Mouse (Mus musculus) thymus, adult 2 months (tissue): ENCODE results near the gene Nus1. TPM values are rescaled to one million over a fixed set of nuclear protein-coding genes. Genes with fewer than 3 reads are reported as not detected.
A peak's percentile ranks its signal among the peaks of the same experiment; 100 is the strongest.

ENCODE experiments used
- DNase-seq: peaks from one replicate; pipeline ENCODE4 v3.0.0; 2021
- H3K27ac ChIP-seq: fragments of 200-500 bp; 2 replicates; pipeline ENCODE4 v1.5.1; 2012; ENCODE audit warnings: low read length, control low read depth; ENCODE audit not compliant: control insufficient read depth, insufficient read depth
- H3K27me3 ChIP-seq: fragments of 200-500 bp; 2 replicates; pipeline ENCODE4 v1.6.1; 2012; ENCODE audit warnings: mild to moderate bottlenecking, low read length, moderate library complexity, mixed read lengths; ENCODE audit not compliant: control insufficient read depth, insufficient read depth
- H3K36me3 ChIP-seq: fragments of 200-500 bp; 2 replicates; pipeline ENCODE4 v1.6.1; 2012; ENCODE audit warnings: mild to moderate bottlenecking, low read length, moderate library complexity; ENCODE audit not compliant: control insufficient read depth, insufficient read depth
- H3K4me1 ChIP-seq: fragments of 200-500 bp; replicated peaks from 2 replicates; pipeline ENCODE4 v1.6.1; 2012; ENCODE audit warnings: low read length; ENCODE audit not compliant: control insufficient read depth, insufficient read depth
- H3K4me3 ChIP-seq: fragments of 200-500 bp; 2 replicates; pipeline ENCODE4 v1.5.1; 2012; ENCODE audit warnings: mild to moderate bottlenecking, low read length, control low read depth, moderate library complexity; ENCODE audit not compliant: control insufficient read depth, insufficient read depth
- CTCF ChIP-seq: fragments of 200-500 bp; IDR thresholded peaks from 2 replicates; pipeline ENCODE4 v1.5.1; 2012; ENCODE audit warnings: mild to moderate bottlenecking, control low read depth, low read length, moderate library complexity, borderline replicate concordance; ENCODE audit not compliant: control insufficient read depth, poor library complexity, insufficient read depth; ENCODE audit errors: extremely low read depth
- POLR2A ChIP-seq: fragments of 200-500 bp; IDR thresholded peaks from 2 replicates; pipeline ENCODE4 v1.6.1; 2012; ENCODE audit warnings: mild to moderate bottlenecking, low read length, control low read depth, moderate library complexity; ENCODE audit not compliant: control insufficient read depth, poor library complexity, insufficient read depth; ENCODE audit errors: extremely low read depth
- WGBS: fragments of 180-500 bp; shearing (Covaris S2); methylation state at CpG from one replicate; pipeline ENCODE4 v1.1.7; 2018; 5-methylcytosine and 5-hydroxymethylcytosine counted together
- polyA plus RNA-seq: library from polyadenylated mRNA; depleted of rRNA; stranded (reverse); fragments of >200 nt; gene quantifications from 2 replicates; pipeline ENCODE4 v1.2.3, GENCODE M21; 2012

Gene Nus1
- polyA plus RNA-seq, 1 experiment = 11.5 TPM

GRCm38 (mm10) chr10:52407526-52407925, 9.8 kb upstream of the Nus1 start:
- Histone ChIP-seq H3K36me3 (no peaks in the 10 kb centered on the region), H3K4me3 (no peak overlapping the region), H3K4me1 (no peaks in the 10 kb centered on the region), H3K27me3 (no peaks in the 10 kb centered on the region), H3K27ac (no peak overlapping the region)
- DNase-seq = no peak
- WGBS = 95% methylated on average over 2 of the region's 2 CpGs
- TF ChIP-seq CTCF = no peak
- no peak for TF ChIP-seq POLR2A

GRCm38 (mm10) chr10:52415020-52415419, 2.3 kb upstream of the Nus1 start:
- TF ChIP-seq CTCF = no peak
- no peak for TF ChIP-seq POLR2A
- no peak overlapping the region for H3K4me3 ChIP-seq
- no peak for DNase-seq
- peaks cover 5% of the 10 kb centered on the region; the same call in 1 of the 2 replicates for H3K4me1 ChIP-seq
- no peaks in the 10 kb centered on the region for H3K36me3 ChIP-seq
- H3K27me3 ChIP-seq = no peaks in the 10 kb centered on the region
- no peak overlapping the region for H3K27ac ChIP-seq
- 86% methylated on average over 2 of the region's 2 CpGs for WGBS

- 61% methylated on average over 2 of the region's 2 CpGs for WGBS
- no peak overlapping the region for H3K27ac ChIP-seq
- DNase-seq = no peak
Measured at GRCm38 (mm10) chr10:52416458-52416857, 889 bp upstream of the Nus1 start.

GRCm38 (mm10) chr10:52417998-52418860, 882 bp downstream of the Nus1 start:
- Histone ChIP-seq H3K4me3 (peak overlapping the region; percentile 86), H3K27me3 (no peaks in the 10 kb centered on the region), H3K27ac (no peak overlapping the region), H3K36me3 (no peaks in the 10 kb centered on the region), H3K4me1 (peaks cover 5% of the 10 kb centered on the region; the same call in 1 of the 2 replicates)
- no peak for DNase-seq
- WGBS = 3% methylated on average over 39 of the region's 39 CpGs
- no peak for TF ChIP-seq POLR2A
- no peak for TF ChIP-seq CTCF

More at GRCm38 (mm10) chr10:52416458-52416857, 889 bp upstream of the Nus1 start:
- no peak for TF ChIP-seq CTCF
- no peak for TF ChIP-seq POLR2A
- H3K36me3 ChIP-seq = no peaks in the 10 kb centered on the region
- no peaks in the 10 kb centered on the region for H3K27me3 ChIP-seq
- H3K4me3 ChIP-seq = no peak overlapping the region
- H3K4me1 ChIP-seq = peaks cover 5% of the 10 kb centered on the region; the same call in 1 of the 2 replicates

GRCm38 (mm10) chr10:52418931-52419330, 1.6 kb downstream of the Nus1 start:
- TF ChIP-seq POLR2A = no peak
- TF ChIP-seq CTCF = no peak
- Histone ChIP-seq H3K4me3 (no peak overlapping the region), H3K4me1 (peaks cover 5% of the 10 kb centered on the region; the same call in 1 of the 2 replicates), H3K27ac (no peak overlapping the region), H3K27me3 (no peaks in the 10 kb centered on the region), H3K36me3 (no peaks in the 10 kb centered on the region)
- DNase-seq = no peak
- WGBS = 70% methylated on average over 5 of the region's 5 CpGs

GRCm38 (mm10) chr10:52419402-52419801, 2.1 kb downstream of the Nus1 start:
- no peaks in the 10 kb centered on the region for H3K36me3 ChIP-seq
- WGBS = 97% methylated on average over 4 of the region's 4 CpGs
- H3K27me3 ChIP-seq = no peaks in the 10 kb centered on the region
- no peak overlapping the region for H3K27ac ChIP-seq
- peaks cover 5% of the 10 kb centered on the region; the same call in 1 of the 2 replicates for H3K4me1 ChIP-seq
- TF ChIP-seq CTCF (no peak), POLR2A (no peak)
- no peak overlapping the region for H3K4me3 ChIP-seq
- no peak for DNase-seq
